Mouse (Mus musculus) liver, adult 2 months (tissue): ENCODE measurements at regions not wholly inside any gene's neighbourhood (a gene's known extent, or its start where the extent isn't known, plus 50 kb on each side); places are given as distances from the start of the nearest gene placed in this dataset.

Experiments used
- CTCF ChIP-seq: fragments of 200-500 bp; IDR thresholded peaks from 2 replicates; pipeline ENCODE4 v1.5.1; 2011; ENCODE audit warnings: low read depth, low read length, control low read depth
- POLR2A ChIP-seq: fragments of 200-500 bp; IDR thresholded peaks from 2 replicates; pipeline ENCODE4 v1.6.1; 2011; ENCODE audit warnings: low read length, control low read depth; ENCODE audit not compliant: insufficient read depth; ENCODE audit errors: extremely low read depth

DNA sequence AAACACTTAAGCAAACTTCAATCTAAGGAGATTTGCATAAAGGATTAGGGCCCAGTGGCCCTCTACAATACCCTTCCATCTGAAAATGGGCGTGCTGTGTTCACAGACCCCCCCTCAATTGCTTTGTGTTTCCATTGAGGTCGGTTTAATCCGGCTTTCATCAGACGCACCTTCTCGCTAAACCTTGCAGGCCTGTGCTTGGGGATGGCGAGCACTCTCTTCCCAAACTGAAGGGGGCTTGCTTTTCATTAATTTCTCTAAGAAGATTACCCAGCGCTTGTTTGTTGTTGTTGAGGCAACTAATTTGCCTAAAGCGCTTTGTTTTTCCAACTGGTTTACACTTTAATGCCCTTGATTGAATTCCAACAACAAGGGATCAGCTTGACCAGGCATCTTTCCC lies 268.8 kb upstream of the Irx3 start:
- TF ChIP-seq POLR2A: no peak
- no peak for TF ChIP-seq CTCF
